Mouse (Mus musculus) limb, embryonic 14.5 days (tissue): ENCODE data around the gene Exoc3l. TPM values are rescaled to one million over a fixed set of nuclear protein-coding genes. Genes with fewer than 3 reads are reported as not detected.

Source experiments
- ATAC-seq: fragments of 200-750 bp; cut with Nextera tagmentation; 2 replicates; pipeline ENCODE4 v1.8.0; 2017; ENCODE audit warnings: low read depth, moderate number of reproducible peaks, moderate TSS enrichment; ENCODE audit not compliant: low FRiP score
- DNase-seq: peaks from one replicate; pipeline ENCODE4 v3.0.0-alpha.2; 2015; ENCODE audit warnings: low spot score
- H3K27ac ChIP-seq: fragments of 300-500 bp; sonication (generic); replicated peaks from 2 replicates; pipeline ENCODE4 v1.5.1; 2014; ENCODE audit warnings: low read depth, mild to moderate bottlenecking, low read length, moderate library complexity, mixed read lengths
- H3K27me3 ChIP-seq: fragments of 300-500 bp; sonication (generic); 2 replicates; pipeline ENCODE4 v1.6.1; 2014; ENCODE audit warnings: low read length, mixed read lengths; ENCODE audit not compliant: control insufficient read depth, insufficient read depth
- H3K36me3 ChIP-seq: fragments of 300-500 bp; sonication (generic); 2 replicates; pipeline ENCODE4 v1.6.1; 2014; ENCODE audit warnings: mild to moderate bottlenecking, low read length, moderate library complexity, mixed read lengths; ENCODE audit not compliant: control insufficient read depth, insufficient read depth
- H3K4me1 ChIP-seq: fragments of 300-500 bp; sonication (generic); 2 replicates; pipeline ENCODE4 v1.6.1; 2014; ENCODE audit warnings: antibody characterized with exemption, low read length, mixed read lengths; ENCODE audit not compliant: control insufficient read depth, insufficient read depth
- H3K4me2 ChIP-seq: fragments of 300-500 bp; sonication (generic); replicated peaks from 2 replicates; pipeline ENCODE4 v1.6.1; 2014; ENCODE audit warnings: low read depth, mild to moderate bottlenecking, low read length, moderate library complexity; ENCODE audit not compliant: severe bottlenecking
- H3K4me3 ChIP-seq: fragments of 300-500 bp; sonication (generic); replicated peaks from 2 replicates; pipeline ENCODE4 v1.5.1; 2014; ENCODE audit warnings: low read length
- H3K9ac ChIP-seq: fragments of 300-500 bp; sonication (generic); 2 replicates; pipeline ENCODE4 v1.6.1; 2014; ENCODE audit warnings: mild to moderate bottlenecking, low read depth, low read length, moderate library complexity; ENCODE audit not compliant: severe bottlenecking
- H3K9me3 ChIP-seq: fragments of 300-500 bp; sonication (generic); 2 replicates; pipeline ENCODE4 v1.6.1; 2016; ENCODE audit warnings: low read length; ENCODE audit not compliant: control insufficient read depth
- POLR2A ChIP-seq: fragments of 200-500 bp; IDR thresholded peaks from 2 replicates; pipeline ENCODE4 v1.8.0; 2012; ENCODE audit warnings: inconsistent platforms, mild to moderate bottlenecking, moderate library complexity, borderline replicate concordance; ENCODE audit not compliant: insufficient read depth, insufficient read length; ENCODE audit errors: extremely low read depth
- WGBS: fragments of 180-500 bp; shearing (Covaris S2); extraction: QIAGEN DNeasy Blood & Tissue Kit; methylation state at CpG from one replicate; pipeline ENCODE4 v1.1.7; 2014; 5-methylcytosine and 5-hydroxymethylcytosine counted together
- polyA plus RNA-seq, 2 experiments: library from polyadenylated mRNA; depleted of rRNA in 1 of 2; stranded (reverse) in 1 of 2; unstranded in 1 of 2; fragments of >200 nt; fragmentation: Nextera tagmentation in 1 of 2; extraction: Ambion mirVana in 1 of 2; gene quantifications; 2 replicates each; pipeline versions ENCODE4 v1.2.1 to v1.2.3; 2012 to 2014

The Exoc3l gene
- polyA plus RNA-seq, 2 experiments, result 7.4 to 14.4 TPM

- Histone ChIP-seq H3K4me2 (peak overlapping the region; percentile 74), H3K4me3 (peak overlapping the region; percentile 66), H3K36me3 (no peaks in the 10 kb centered on the region), H3K9ac (no peak overlapping the region), H3K9me3 (no peaks in the 10 kb centered on the region; the same call in 1 of the 2 replicates), H3K27ac (no peak overlapping the region), H3K27me3 (peaks cover 68% of the 10 kb centered on the region), H3K4me1 (peaks cover 23% of the 10 kb centered on the region)
- TF ChIP-seq POLR2A, result no peak
- no peak for DNase-seq
- no peak for ATAC-seq
- WGBS, result 44% methylated on average over 16 of the region's 16 CpGs
These were observed 32.5 kb downstream of the Exoc3l start for GRCm38 (mm10) chr8:105263244-105263912.

- no peak overlapping the region for H3K27ac ChIP-seq
- ATAC-seq, result no peak
- no peaks in the 10 kb centered on the region; the same call in 1 of the 2 replicates for H3K9me3 ChIP-seq
- no peak for DNase-seq
- H3K4me1 ChIP-seq, result peaks cover 19% of the 10 kb centered on the region
- H3K36me3 ChIP-seq, result no peaks in the 10 kb centered on the region
- H3K27me3 ChIP-seq, result peaks cover 58% of the 10 kb centered on the region
- WGBS, result 90% methylated on average over 12 of the region's 12 CpGs
- TF ChIP-seq POLR2A, result no peak
- no peak overlapping the region for H3K4me3 ChIP-seq
- no peak overlapping the region for H3K4me2 ChIP-seq
- no peak overlapping the region for H3K9ac ChIP-seq
These were observed 34.4 kb downstream of the Exoc3l start for GRCm38 (mm10) chr8:105261326-105261980.

- Histone ChIP-seq H3K36me3 (no peaks in the 10 kb centered on the region), H3K4me3 (no peak overlapping the region), H3K9me3 (no peaks in the 10 kb centered on the region; the same call in 1 of the 2 replicates), H3K9ac (no peak overlapping the region), H3K27me3 (peaks cover 58% of the 10 kb centered on the region), H3K27ac (no peak overlapping the region), H3K4me1 (peaks cover 21% of the 10 kb centered on the region), H3K4me2 (no peak overlapping the region)
- 64% methylated on average over 7 of the region's 7 CpGs for WGBS
- ATAC-seq, result no peak
- TF ChIP-seq POLR2A, result no peak
- DNase-seq, result no peak
These were observed 35.4 kb downstream of the Exoc3l start for GRCm38 (mm10) chr8:105260371-105261099.

GRCm38 (mm10) chr8:105259721-105260320 lies 36.1 kb downstream of the Exoc3l start:
- DNase-seq (peak; percentile 62), ATAC-seq (peak; percentile 58)
- no peak for TF ChIP-seq POLR2A
- 0 out of 2 replicates have a peak overlapping the region, but pooled peaks have one; percentile 36 for H3K9ac ChIP-seq
- H3K27ac ChIP-seq, result no peak overlapping the region
- H3K9me3 ChIP-seq, result no peaks in the 10 kb centered on the region; the same call in 1 of the 2 replicates
- H3K4me3 ChIP-seq, result peak overlapping the region; percentile 38
- peaks cover 59% of the 10 kb centered on the region for H3K27me3 ChIP-seq
- peak overlapping the region; percentile 72 for H3K4me2 ChIP-seq
- WGBS, result 5% methylated on average over 29 of the region's 30 CpGs
- peaks cover 23% of the 10 kb centered on the region for H3K4me1 ChIP-seq
- no peaks in the 10 kb centered on the region for H3K36me3 ChIP-seq
